Mouse (Mus musculus) G1E (cell line): ENCODE data around the gene Trnp1. TPM values are rescaled to one million over a fixed set of nuclear protein-coding genes. Genes with fewer than 3 reads are reported as not detected.

Source experiments
- ATAC-seq: 2 replicates; pipeline ENCODE4 v1.8.0; 2016; ENCODE audit warnings: mild to moderate bottlenecking; ENCODE audit not compliant: insufficient number of reproducible peaks, poor library complexity, low FRiP score, severe bottlenecking; ENCODE audit errors: extremely low read depth
- DNase-seq: peaks from one replicate; pipeline ENCODE4 v3.0.0; 2012; ENCODE audit warnings: low spot score
- H3K27me3 ChIP-seq: 2 replicates; pipeline ENCODE4 v1.6.1; 2012; ENCODE audit warnings: mild to moderate bottlenecking, low read length, inconsistent platforms; ENCODE audit not compliant: insufficient read depth
- H3K36me3 ChIP-seq: replicated peaks from 2 replicates; pipeline ENCODE3; 2012; ENCODE audit warnings: mild to moderate bottlenecking, inconsistent platforms
- H3K4me1 ChIP-seq: 2 replicates; pipeline ENCODE4 v1.6.1; 2012; ENCODE audit warnings: low read depth, low read length, inconsistent platforms, mixed read lengths; ENCODE audit not compliant: insufficient read depth
- H3K4me3 ChIP-seq: 2 replicates; pipeline ENCODE4 v1.5.1; 2012; ENCODE audit warnings: low read depth, mild to moderate bottlenecking, inconsistent platforms, low read length, moderate library complexity, mixed read lengths
- H3K9me3 ChIP-seq: replicated peaks from 2 replicates; pipeline ENCODE4 v1.6.1; 2012; ENCODE audit warnings: inconsistent platforms
- CTCF ChIP-seq: IDR thresholded peaks from 2 replicates; pipeline ENCODE4 v1.5.1; 2012; ENCODE audit warnings: low read depth, low read length, inconsistent platforms, mixed read lengths
- GATA1 ChIP-seq: IDR thresholded peaks from 2 replicates; pipeline ENCODE4 v1.6.1; 2012; ENCODE audit warnings: borderline replicate concordance, low read length, inconsistent platforms, mixed read lengths
- GATA2 ChIP-seq: IDR thresholded peaks from 2 replicates; pipeline ENCODE4 v1.6.1; 2012; ENCODE audit warnings: low read depth, low read length, inconsistent platforms, borderline replicate concordance
- POLR2AphosphoS5 ChIP-seq: IDR thresholded peaks from 2 replicates; pipeline ENCODE4 v1.6.1; 2012; ENCODE audit warnings: low read depth, low read length, inconsistent platforms; ENCODE audit not compliant: insufficient replicate concordance
- TAL1 ChIP-seq: conservative IDR thresholded peaks from 2 replicates; pipeline ENCODE4 v1.6.1; 2012; ENCODE audit warnings: low read depth, low read length, inconsistent platforms, mixed read lengths
- polyA plus RNA-seq: library from polyadenylated mRNA; stranded (reverse); fragments of >175 nt; gene quantifications from 2 replicates; pipeline ENCODE4 v1.2.3, GENCODE M21; 2012
- total RNA-seq, 2 experiments: library from RNA; stranded (forward) in 1 of 2; stranded (reverse) in 1 of 2; fragments of 200-1000 nt in 1 of 2; fragments of >200 nt in 1 of 2; fragmentation: Nextera tagmentation in 1 of 2; gene quantifications; 2 replicates each; pipeline ENCODE4 v1.2.3; 2014 to 2017

The Trnp1 gene
- total and polyA plus RNA-seq, 3 experiments = 0.16 TPM; not detected in 2

GRCm38 (mm10) chr4:133506573-133506972 lies 8.2 kb upstream of the Trnp1 start:
- H3K4me1 ChIP-seq = peaks cover 5% of the 10 kb centered on the region
- H3K9me3 ChIP-seq = no peaks in the 10 kb centered on the region
- TF ChIP-seq CTCF = no peak
- TF ChIP-seq GATA1 = no peak
- no peak for TF ChIP-seq TAL1
- no peak for TF ChIP-seq POLR2AphosphoS5
- TF ChIP-seq GATA2 = no peak
- ATAC-seq = no peak
- no peaks in the 10 kb centered on the region for H3K36me3 ChIP-seq
- DNase-seq = no peak
- H3K27me3 ChIP-seq = peaks cover 54% of the 10 kb centered on the region
- H3K4me3 ChIP-seq = no peak overlapping the region

GRCm38 (mm10) chr4:133504755-133505485 lies 6.6 kb upstream of the Trnp1 start:
- ATAC-seq (no peak), DNase-seq (no peak)
- H3K9me3 ChIP-seq = no peaks in the 10 kb centered on the region
- H3K4me1 ChIP-seq = peaks cover 9% of the 10 kb centered on the region
- no peak for TF ChIP-seq CTCF
- TF ChIP-seq POLR2AphosphoS5 = no peak
- no peak for TF ChIP-seq GATA2
- TF ChIP-seq GATA1 = no peak
- TF ChIP-seq TAL1 = no peak
- H3K36me3 ChIP-seq = no peaks in the 10 kb centered on the region
- peaks cover 62% of the 10 kb centered on the region for H3K27me3 ChIP-seq
- no peak overlapping the region for H3K4me3 ChIP-seq

GRCm38 (mm10) chr4:133504300-133504699 lies 6.0 kb upstream of the Trnp1 start:
- Histone ChIP-seq H3K4me1 (peaks cover 9% of the 10 kb centered on the region), H3K36me3 (no peaks in the 10 kb centered on the region), H3K4me3 (no peak overlapping the region), H3K27me3 (peaks cover 66% of the 10 kb centered on the region), H3K9me3 (no peaks in the 10 kb centered on the region)
- DNase-seq (no peak), ATAC-seq (no peak)
- TF ChIP-seq TAL1 (no peak), GATA2 (no peak)

- TF ChIP-seq POLR2AphosphoS5 (no peak), CTCF (no peak), GATA2 (no peak), TAL1 (no peak), GATA1 (no peak)
- Histone ChIP-seq H3K4me1 (peaks cover 9% of the 10 kb centered on the region), H3K27me3 (peaks cover 76% of the 10 kb centered on the region), H3K36me3 (no peaks in the 10 kb centered on the region), H3K4me3 (no peak overlapping the region), H3K9me3 (peaks cover 11% of the 10 kb centered on the region)
- no peak for DNase-seq
- no peak for ATAC-seq
Observed at GRCm38 (mm10) chr4:133501514-133501913, 3.2 kb upstream of the Trnp1 start.

- H3K27me3 ChIP-seq = peaks cover 61% of the 10 kb centered on the region
- no peak for TF ChIP-seq POLR2AphosphoS5
- TF ChIP-seq CTCF = no peak
- no peak for TF ChIP-seq GATA1
- no peak for TF ChIP-seq TAL1
- TF ChIP-seq GATA2 = no peak
- ATAC-seq (no peak), DNase-seq (no peak)
- H3K4me3 ChIP-seq = no peak overlapping the region
- peaks cover 9% of the 10 kb centered on the region; the same call in 1 of the 2 replicates for H3K4me1 ChIP-seq
- peaks cover 11% of the 10 kb centered on the region for H3K9me3 ChIP-seq
- H3K36me3 ChIP-seq = no peaks in the 10 kb centered on the region
Observed at GRCm38 (mm10) chr4:133497461-133498159, 740 bp downstream of the Trnp1 start.

GRCm38 (mm10) chr4:133496738-133497445 lies 1.5 kb downstream of the Trnp1 start:
- Histone ChIP-seq H3K27me3 (peaks cover 60% of the 10 kb centered on the region), H3K4me1 (peaks cover 9% of the 10 kb centered on the region; the same call in 1 of the 2 replicates), H3K36me3 (no peaks in the 10 kb centered on the region), H3K9me3 (peaks cover 11% of the 10 kb centered on the region), H3K4me3 (no peak overlapping the region)
- ATAC-seq (no peak), DNase-seq (no peak)
- TF ChIP-seq POLR2AphosphoS5 (no peak), CTCF (no peak), TAL1 (no peak), GATA1 (no peak), GATA2 (no peak)
